Mouse (Mus musculus): Measurements from ENCODE around the gene Jhy.

The Jhy gene

DNA sequence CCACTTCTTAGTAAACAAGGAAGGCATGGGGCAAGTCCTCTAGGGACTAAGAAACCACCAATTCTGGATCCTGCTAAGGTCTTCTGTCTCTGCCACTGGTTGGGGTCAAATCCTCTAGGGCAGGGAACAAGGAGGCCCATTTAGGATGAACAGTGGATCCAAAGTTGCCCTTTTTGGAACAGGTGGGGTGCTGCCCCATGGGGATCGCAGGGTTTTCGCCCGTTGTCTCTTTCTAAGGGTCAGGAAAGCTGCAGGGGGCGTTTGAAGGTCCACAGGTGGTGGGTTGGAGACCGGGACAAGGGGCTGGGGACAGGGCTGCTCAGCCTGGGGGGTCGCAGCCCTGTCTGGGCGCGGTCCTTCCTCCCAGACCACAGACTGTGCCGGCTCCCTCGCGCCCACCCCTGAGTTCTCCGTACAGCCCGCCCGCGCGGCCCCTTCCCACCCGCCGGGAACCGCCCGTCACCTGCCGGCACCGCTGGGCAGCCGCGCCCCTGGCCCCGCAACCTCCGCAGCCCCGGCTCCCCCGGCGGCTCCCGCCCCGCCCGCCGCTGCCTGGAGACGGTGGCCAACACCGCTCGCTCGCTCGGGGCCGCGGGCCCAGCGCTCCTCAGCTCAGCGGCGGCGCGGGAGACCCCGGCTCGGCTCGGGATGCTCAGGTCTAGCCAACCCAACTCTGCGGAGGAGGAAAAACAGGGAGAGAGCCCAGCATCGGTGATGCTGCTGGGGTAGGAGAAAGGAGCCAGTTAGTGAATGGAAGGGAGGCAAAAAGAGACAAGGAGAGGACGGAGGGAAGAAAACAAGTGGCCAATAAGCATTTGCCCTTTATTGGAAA is at the start of gene Jhy:
TSS of gene Jhy (minus strand) at position 533 of the 832 bp plus-strand sequence.
- no peak for DNase-seq (ENCODE audit: low read depth)

DNA sequence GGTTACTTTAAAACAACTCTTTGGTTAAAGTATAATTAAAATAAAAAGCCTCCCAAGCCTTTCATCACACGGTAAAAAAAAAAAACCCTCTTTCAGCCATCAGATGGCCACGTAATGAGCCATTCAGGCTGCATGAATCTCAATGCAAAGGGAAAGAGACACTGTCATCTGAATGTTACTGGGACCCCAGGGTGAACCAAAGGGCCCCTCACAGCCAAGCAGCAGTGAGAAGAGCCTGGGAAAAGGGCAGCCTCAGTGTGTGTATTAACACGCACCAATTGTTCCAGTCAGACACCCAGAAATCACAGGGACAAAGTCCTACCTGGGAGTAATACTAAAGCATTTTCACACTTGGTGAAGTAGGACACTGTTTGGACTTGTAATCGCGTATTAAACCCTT is 48.5 kb upstream of the Jhy start:
- no peak for DNase-seq (ENCODE audit: low read depth)

DNA sequence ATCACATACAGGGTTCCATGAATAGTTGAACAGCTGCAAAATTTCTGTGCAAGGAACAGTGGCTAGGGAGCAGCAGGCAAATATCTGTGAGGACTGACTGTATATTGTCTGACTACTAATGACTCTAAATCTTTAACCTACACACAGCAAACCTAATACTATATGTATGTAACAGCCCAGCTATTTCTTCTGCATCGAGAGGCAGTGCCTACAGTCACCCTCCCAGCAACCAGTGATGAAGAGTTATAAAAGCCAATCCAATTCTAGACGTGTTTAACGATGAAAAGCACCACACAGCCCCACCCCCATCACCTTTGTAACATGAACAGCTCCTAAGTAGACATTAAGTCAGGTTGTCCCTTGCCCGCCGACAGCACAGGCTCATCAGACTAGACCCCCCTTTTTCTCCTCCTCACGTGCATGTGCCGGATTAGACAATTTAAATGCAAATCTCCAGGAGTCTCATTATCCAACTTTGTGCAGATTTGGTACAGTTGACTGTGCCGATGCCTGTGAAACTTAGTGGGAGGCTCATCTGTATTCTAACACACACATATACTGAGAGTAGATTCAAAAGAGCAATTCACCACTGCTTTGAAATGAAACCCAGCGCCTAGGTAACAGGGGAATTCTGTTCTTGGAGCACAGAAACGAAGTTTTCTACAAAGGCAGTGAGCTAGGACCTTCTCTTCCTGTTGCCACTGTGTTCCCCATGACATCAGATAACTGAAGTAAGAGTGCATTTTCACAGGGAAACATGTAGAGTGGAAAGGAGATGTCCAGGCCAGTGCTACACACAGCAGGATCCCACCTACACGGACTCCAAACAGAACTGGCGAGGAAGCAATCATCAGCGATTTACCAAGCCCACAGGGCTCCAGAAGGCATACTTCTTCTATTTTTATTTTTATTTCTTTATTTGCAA is 47.9 kb upstream of the Jhy start:
- no peak for DNase-seq (ENCODE audit: low read depth)

DNA sequence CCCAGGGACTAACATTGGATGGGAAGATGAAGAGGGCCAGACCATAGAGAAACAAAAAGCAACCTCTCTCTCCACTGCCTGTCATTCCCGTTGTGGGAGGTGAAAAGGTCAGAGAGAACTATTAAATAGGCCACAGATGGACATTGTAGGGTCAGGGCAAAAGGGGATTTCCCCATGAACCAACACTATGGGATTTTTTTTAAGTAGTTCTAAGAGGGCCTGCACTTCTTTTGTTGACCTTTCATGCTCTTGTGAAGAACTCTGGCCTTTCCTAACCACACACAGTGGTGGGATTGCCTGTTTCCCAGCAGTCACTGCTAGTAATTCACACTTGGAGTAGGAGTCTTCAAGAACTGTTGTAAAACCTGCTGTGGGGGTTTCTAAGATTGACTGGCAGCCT is 43.9 kb upstream of the Jhy start:
- no peak for DNase-seq (ENCODE audit: low read depth)

DNA sequence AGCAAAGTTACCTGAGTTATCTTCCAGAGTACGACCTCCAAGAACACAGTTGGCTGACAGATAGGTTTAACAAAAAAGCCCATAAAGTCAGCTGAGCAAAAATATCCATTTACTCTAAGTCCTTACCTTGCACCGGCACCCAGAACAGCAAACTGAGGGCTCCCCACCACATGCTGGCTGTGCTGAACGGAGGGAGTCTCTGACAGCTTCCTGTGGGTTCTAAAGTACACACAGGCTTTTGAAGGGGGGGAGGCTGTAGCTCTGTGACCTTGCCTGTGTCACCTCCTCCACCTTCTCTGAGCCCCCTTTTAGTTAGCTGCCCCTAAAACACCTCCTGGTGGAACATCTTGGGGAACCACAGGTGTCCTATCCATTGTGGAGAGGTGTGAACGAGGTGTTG is 40.5 kb upstream of the Jhy start, which contains the start of gene Crtam:
TSS of gene Crtam (minus strand) at position 214 of the 400 bp plus-strand sequence.
- DNase-seq (ENCODE audit: low read depth): no peak

DNA sequence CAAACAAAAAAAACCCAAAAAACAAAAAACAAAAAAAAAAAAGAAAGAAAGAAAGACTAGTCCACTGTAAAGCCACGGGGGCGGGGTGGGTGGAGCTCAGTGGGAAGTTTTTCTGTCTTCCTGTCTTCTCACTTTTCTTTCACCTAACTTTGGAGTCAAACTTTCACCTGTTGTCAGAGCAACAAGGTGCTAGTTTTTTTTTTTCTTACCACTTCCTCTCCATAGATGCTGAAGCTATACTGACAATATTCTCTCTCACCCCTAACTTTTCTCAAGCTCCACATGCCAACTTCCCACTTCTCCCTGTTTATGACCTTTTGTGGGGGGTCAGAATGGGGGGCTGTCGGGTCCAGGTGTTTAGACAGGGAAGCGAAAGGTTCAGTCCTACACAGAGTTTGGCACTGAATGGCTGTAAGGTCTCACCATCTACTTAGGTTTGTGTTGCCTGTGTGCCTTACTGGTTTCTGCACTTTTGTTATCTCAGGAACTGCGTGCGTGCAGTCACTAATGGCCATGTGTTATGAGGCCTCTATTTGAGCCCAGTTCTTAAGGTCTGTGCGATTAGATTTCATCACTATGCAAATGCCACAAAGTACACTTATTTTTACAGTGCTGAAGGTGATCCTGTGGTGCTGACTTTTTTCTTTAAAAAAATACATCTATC is 33.3 kb upstream of the Jhy start:
- peak; percentile 66 for DNase-seq (ENCODE audit: low read depth)

DNA sequence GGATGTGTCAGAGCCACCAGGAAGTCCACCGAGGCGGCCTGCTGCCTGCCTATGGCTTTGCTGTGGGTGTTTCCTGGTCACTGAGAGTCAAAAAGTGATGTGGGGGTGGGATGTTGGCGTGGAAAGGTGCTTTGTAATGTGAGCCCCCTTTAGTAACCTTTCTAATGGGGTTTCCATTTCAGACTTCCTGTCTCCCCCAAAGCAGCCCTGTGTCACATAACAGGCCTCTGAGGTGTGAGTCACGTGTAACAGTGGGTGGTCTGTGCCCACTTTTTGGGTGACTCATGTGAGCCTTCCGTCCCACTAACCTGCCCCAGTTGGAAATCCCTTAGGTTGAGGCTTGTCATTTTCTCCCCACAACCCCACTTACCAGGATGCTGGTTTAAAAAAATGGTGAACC is 30.2 kb upstream of the Jhy start:
- peak; percentile 16 for DNase-seq (ENCODE audit: low read depth)

DNA sequence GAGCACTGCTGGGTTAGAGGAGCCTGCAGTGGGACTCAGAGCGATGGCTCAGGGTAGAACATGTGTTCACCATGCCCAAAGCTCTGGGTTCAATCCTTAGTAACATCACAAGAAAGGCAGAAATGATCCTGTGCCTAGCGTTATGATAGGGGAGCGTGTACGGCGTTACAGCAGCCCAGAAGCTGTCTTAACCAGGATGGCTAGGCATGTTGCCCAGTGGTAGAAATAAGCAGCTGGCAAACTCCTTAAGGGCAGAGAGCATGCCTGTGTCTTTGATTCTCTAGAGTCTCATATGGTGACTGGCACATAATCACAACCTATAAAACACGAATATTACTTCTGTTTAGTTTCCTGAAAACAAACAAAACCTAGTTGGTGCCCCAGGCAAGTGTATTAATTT is 27.6 kb upstream of the Jhy start:
- no peak for DNase-seq (ENCODE audit: low read depth)

DNA sequence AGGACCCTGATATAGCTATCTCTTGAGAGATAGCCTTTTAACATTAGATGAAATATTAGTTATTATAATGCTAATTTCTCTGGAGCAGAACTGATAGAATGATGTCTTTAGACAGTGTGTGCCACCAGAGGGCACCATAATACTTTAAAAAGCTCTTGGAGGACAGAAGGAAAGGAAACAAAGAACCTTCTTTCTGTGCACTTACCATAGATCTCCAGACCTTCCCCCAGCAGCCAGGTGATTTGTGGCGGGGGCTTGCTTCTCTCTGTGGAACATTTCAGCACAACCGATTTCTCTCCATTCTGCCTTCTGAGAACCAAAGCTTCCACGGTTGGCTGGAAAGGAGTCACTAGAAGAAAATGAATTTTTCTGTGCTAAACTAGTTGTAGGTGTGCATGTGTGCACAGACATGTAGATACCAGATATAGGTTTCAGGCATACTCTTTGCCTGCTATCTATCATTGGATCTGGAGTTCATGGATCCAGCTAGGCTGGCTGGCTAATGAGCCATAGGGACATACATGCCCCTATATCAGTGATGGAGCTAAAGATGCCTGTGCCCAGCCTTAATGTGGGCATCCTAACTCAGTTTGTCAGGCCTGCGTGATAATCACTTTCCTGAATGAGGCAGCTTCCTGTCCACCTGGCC is 26.1 kb upstream of the Jhy start:
- DNase-seq (ENCODE audit: low read depth): peak; percentile 80

DNA sequence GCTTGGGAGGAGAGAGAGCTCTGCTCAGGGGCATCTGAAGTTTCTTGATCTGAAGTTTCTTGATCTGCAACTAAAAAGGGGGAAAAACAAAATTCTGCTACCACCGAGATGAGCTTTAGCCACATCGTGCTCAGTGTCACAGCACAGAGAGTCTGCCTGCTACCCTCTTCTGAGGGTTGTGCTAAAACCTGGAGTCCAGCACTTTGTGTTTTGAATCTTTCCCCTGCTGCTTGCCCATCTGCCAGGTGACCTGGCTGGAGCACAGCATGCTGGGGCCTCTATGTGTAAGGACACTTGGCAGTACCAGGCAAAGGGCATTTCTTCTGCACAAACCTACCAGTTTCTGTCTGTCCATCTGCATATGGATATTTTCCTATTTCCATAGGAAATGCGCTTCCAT is 20.4 kb upstream of the Jhy start:
- no peak for DNase-seq (ENCODE audit: low read depth)

DNA sequence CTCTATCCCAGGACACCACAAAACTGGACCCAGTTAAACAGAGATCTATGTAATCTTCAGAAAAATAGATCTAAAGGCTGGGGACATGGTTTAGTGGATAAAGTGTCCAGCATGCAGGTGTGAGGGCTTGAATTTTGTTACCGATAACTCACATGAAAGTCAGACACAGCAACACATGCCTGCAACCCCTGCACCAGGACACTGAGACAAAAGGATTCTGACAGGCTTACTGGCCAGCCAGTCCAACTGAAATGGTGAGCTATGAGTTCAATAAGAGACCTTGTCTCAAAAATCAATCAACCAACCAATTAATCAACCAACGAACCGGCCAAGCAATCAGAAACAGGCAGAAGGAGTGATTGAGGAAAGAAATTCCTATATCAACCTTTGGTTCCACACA is 19.8 kb upstream of the Jhy start:
- no peak for DNase-seq (ENCODE audit: low read depth)

DNA sequence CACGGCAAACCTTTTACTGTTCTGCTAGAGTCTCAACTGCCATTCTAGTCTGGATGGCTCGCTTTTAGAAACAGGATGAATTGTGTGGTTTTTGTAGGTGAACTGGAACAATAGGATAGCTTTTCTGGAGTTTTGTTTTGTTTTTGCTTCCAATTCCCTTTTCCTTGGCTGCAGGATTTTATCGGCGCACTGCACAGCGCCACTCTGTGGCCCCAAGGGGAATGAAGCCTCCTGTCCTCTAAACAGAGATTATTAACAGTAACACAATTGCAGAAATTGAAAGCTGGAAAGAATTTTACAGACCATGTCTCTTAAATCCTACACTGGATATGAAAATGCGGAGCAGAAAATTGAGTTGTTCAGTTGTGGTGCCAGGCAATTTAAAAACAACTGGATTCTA is 18.6 kb upstream of the Jhy start:
- DNase-seq (ENCODE audit: low read depth): no peak

DNA sequence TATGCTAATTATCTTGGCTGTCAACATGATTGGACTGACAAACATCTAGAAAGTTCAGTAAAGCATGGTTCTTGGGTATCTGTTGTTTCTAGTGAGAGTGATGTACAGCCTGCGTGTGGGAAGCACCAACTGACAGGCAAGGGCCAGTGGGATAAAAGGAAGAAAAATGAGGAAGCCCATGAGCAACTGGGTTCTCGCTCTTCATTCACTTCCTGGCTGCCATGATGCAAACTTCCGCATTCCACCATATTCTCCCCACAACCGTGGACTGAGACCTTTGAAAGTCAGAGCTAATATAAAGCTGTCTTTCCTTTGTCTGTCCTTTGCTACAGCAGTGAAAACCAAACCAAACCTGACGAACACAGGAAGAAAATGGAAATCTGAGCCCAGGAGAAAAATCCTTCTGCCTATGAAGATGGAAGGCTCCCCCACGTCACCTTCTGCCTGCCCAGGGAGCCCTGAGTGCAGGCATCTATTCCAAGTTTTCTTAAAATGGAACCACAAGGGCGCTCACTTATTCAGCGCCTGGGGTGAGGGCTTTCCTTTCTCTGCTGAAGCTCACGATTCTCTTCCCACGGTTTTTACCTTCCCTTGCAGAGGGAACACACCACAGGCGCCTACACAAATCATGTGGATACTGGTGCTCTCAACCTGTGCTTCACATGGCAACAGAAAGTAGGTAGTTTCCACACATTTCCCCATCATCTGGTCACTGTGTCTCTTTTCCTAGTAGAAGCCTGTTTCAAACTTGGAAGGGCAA is 10.3 kb upstream of the Jhy start:
- no peak for DNase-seq (ENCODE audit: low read depth)

DNA sequence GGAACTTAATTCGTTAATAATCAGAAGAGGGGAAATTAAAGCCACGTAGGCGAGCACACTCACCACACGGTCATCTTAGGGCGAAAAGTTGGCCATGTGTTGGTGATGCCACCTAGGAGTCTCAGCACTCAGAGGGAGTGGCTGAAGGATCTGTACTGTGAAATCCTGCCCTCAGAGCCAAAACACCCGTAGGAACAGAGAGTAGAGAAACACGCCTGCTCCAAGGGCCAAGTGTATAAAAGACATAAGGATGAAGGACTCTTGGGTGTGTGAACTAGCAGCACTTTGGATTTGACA is 448 bp upstream of the Jhy start:
- DNase-seq (ENCODE audit: low read depth): no peak

DNA sequence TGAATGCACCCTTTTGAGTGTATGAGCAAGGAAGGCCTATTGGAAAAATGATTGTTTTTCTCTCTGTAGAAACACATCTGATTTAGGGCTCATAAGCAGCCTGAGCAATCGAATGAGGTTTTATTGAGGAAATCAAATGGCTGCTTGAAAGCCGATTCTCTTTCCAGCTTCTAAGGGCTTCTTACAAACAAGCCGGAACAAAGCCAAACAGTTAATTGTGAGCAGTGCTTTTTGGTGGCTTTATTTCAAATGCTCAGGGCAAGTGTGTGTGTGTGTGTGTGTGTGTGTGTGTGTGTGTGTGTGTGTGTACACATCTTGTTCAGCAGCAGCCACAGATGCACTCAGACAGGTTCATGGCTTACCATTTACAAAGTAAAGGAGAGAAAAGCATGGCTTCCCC is 2.5 kb downstream of the Jhy start:
- no peak for DNase-seq (ENCODE audit: low read depth)

DNA sequence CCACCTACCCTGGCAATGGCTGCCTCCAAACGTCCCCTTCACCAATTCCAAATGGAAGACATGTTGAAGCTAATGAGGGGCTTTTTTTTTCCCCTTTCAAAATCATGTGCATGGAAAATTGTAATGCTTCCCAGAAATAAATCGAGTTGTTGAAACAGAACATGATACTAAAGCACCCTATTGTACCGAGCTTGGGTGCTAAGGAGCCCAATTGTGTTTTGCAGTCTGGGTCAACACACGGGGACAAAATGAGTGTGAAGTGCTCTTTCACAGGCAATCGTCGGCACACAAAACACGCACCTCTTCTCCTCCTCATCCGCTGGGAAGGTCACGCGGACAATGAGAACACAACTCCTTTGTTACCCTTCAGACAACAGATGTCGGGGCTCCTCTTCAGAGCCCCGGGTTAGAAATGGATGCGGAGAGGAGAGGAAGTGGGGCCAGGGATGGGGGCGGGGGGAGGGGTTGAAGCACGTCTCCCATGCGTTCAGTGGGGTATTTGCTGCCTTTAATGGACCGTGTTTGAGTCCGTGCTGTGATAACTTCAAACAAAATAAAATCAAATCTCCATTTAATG is 14.8 kb downstream of the Jhy start:
- no peak for DNase-seq (ENCODE audit: low read depth)

DNA sequence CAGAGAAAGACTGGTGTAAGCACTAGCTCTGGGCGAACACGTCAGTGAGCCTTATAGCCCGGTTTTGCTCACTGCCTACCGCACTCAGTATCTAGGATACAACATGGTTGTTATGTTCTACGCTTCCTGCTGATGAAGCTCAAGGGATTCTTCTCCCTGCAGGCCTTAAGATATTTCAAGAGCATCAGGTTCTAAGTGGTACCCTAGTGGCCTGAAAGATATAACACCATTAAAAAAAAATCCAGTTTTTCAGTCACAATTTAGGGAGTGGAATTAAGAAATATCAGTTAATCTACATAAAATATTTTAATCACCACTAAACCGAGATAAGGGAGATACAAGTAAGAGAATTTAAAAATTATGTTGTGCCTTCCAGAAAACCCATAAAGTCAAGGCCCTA is 15.4 kb downstream of the Jhy start:
- DNase-seq (ENCODE audit: low read depth): no peak

DNA sequence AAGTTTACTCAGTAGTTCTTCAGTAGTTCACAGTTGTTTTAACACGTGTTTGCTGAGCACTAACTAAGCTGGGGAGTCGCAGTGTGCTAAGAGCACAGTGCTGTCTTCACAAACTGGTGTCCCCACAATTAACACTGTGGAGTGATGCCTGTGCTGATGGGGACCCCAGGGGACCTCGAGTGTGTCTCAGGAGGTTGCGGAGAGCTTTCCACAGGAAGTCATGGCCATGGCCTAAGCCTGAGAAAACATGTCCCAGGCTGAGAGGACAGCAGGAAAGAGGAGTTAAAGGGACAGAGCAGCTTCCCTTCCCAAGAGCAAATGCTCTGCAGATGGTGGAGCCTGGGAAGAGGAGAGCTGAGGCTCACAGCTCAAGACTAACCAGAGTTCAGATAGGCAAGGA is 16.8 kb downstream of the Jhy start:
- no peak for DNase-seq (ENCODE audit: low read depth)

DNA sequence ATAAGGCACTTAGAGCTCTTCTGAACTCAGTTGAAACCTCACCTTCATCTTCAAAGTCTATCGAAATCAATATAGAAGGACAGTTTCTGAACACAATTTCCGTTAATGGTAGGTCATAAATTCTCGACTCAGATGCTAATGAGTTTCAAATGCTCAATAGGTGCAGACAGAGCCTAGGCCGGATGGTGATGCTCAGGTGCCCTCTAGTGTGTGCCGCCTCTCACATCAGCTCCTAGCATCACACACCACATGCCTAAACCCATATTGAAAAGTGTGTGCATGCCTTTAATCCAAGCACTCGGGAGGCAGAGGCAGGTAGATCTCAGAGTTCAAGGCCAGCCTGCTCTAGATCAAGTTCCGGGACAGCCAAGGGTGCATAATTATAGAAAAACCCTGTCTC is 26.5 kb downstream of the Jhy start:
- peak; percentile 6 for DNase-seq (ENCODE audit: low read depth)

DNA sequence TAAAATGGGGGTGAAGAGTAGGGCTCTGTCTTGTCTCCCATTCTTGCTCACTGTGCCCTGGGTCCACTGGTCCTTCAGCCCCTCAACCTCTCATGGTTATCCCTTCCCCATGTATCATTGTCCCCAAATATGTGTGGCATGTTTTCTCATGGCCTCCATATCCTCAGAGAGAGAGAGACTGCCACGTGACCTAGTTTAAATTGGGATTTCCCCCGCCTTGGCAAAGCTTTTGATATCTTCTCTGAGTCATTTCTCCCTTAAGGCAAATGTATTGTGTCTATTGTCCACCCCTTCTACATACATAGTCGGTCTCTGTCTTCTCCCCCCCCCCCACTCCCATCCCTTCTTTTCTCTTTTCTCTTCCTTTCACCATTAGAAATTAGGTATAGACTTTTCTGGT is 30.6 kb downstream of the Jhy start:
- no peak for DNase-seq (ENCODE audit: low read depth)

DNA sequence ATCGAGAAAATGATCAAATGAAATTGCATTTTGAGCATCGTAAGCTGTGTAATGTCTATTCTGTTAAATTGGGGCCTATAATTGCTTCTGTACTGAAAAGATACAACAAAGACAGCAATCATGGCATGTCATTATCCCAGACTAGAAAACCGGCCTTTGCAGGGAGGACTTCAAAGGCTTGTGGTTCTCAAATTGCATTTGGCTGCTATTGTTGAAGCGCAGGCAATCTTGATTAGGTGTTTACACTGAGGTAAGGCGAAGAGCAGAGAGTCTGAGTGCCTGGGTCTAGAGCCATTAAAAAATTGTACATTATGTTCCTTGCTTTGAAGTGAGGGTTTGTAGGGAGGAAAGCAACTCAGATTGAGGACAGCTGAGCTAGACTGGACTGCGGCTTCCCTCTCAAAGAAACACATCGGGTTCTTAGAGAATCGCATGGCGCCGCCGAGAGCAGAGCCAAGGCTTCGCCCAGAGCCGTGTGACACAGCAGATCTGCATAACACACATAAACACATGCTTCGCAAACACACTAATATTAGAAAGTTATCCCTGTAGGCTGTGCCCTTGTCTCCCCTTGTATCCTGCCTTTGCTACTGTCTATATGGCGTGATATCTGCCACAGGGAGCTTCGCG is 36.5 kb downstream of the Jhy start:
- DNase-seq (ENCODE audit: low read depth): no peak

Measured in induced T-regulatory cell, adult 2 months (primary cell).